Mouse (Mus musculus): Measurements from ENCODE around the gene BC049352. TPM values are rescaled to one million over a fixed set of nuclear protein-coding genes. Genes with fewer than 3 reads are reported as not detected.
A peak's percentile ranks its signal among the peaks of the same experiment; 100 is the strongest.

BC049352 gene
- polyA plus RNA-seq, 1 experiment from 2014 or later = not detected

DNA sequence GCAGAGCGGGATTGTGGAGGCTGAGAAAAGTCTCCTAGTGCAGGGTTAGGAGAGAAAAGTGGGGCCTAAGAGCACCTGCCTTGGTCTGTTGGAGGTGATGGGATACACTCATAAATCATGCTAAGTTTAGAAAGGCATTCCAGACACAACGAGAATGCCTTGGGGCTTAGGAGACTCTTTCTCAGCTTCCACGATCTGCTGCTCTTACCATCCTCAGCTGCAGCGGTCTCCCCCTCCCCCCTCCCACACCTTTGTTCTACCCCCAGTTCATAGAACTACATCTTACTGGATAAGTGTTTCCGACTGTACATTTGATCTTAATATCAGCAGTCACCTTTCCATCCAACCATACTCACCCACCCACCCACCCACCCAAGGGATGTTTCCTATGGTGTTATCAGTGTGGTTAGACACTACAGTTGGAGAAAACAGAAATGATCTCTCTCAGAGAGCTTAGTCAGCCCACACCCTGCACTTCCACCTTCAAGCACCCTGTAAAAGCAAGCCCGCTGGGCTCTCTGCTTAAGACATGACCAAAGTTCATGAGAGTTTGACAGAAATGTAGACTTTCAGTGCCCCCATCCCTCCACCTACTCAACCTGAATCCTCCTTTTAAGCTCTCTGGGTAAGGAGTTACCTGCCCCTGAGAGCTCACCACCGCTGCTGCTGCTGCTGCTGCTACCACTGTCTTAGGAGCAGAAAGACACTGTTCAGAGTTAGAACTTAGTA, 25.4 kb downstream of the BC049352 start:
- Histone ChIP-seq H3K4me2 (ENCODE audit: low read depth, low read length) (no peak overlapping the region), H3K4me1 (ENCODE audit: control insufficient read depth, insufficient read depth, low read length) (no peaks in the 10 kb centered on the region), H3K27me3 (ENCODE audit: control insufficient read depth, insufficient read depth, low read length) (no peaks in the 10 kb centered on the region), H3K9ac (replicated peaks; ENCODE audit: low read length) (no peak overlapping the region), H3K9me3 (replicated peaks; ENCODE audit: control insufficient read depth, low read length) (no peaks in the 10 kb centered on the region), H3K36me3 (replicated peaks; ENCODE audit: control insufficient read depth, insufficient read depth, low read depth, low read length) (no peaks in the 10 kb centered on the region), H3K27ac (replicated peaks; ENCODE audit: low read depth, low read length) (no peak overlapping the region), H3K4me3 (ENCODE audit: low read depth, low read length) (no peak overlapping the region)
- DNase-seq (ENCODE audit: low spot score) = no peak
- 80% methylated on average over 7 of the region's 7 CpGs for WGBS
- no peak for ATAC-seq (replicated peaks; ENCODE audit: insufficient number of reproducible peaks, low FRiP score, low TSS enrichment, low read depth)

DNA sequence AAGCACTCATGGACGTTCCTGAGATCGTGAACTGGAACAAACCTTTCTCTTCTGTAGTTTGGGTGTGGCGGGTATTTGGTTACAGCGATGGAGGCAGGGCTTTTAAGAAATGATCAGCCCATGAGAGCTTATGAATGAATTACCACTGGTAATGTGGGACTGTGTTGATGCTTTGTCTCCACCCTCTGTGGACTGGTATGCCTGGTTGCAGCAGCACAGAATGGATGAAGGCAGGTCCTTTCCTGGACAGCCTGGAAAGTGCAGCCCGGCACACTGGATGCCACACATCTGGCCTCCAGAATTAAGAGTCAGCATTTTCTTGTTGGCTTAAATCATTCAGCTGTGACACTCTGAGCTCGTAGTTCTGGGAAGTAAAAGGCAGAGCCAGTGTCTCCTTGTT, 30.2 kb downstream of the BC049352 start:
- no peak for DNase-seq (ENCODE audit: low spot score)
- 71% methylated on average over 6 of the region's 6 CpGs for WGBS

DNA sequence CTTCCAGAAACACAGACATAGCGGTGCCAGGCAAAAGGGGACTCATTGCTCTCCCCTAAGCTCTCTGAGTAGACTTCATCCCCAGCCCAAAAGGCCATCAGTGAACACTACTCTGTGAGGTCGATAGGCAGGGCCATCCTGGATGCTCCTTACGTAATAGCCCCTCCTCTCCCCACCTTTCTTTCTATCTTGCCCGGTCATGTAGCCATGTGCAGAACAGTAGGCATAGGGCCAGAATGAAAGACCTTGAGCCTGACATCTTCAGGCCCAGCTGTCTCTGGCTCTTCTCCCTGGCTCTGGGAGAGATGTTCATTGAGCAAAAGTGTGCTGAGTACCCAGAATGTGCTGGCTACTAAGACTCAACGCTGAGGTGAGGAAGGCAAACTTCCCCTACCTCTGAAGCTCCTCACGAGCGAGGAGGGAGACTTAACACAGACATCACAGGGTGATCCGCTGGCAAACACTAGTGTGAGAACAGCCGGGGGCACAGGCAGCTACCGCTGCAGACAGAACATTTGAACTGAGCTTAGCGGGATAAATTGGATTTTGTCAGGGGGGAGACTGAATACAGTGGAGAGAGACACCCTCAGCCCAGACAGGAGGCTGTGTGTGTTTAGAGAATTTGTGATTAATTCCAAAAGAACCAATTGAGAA, 33.8 kb downstream of the BC049352 start:
- Histone ChIP-seq H3K4me3 (ENCODE audit: low read depth, low read length) (no peak overlapping the region), H3K4me2 (ENCODE audit: low read depth, low read length) (no peak overlapping the region), H3K4me1 (ENCODE audit: control insufficient read depth, insufficient read depth, low read length) (no peaks in the 10 kb centered on the region), H3K9ac (replicated peaks; ENCODE audit: low read length) (no peak overlapping the region), H3K27ac (replicated peaks; ENCODE audit: low read depth, low read length) (no peak overlapping the region), H3K9me3 (replicated peaks; ENCODE audit: control insufficient read depth, low read length) (no peaks in the 10 kb centered on the region), H3K36me3 (replicated peaks; ENCODE audit: control insufficient read depth, insufficient read depth, low read depth, low read length) (no peaks in the 10 kb centered on the region), H3K27me3 (ENCODE audit: control insufficient read depth, insufficient read depth, low read length) (no peaks in the 10 kb centered on the region)
- ATAC-seq (replicated peaks; ENCODE audit: insufficient number of reproducible peaks, low FRiP score, low TSS enrichment, low read depth) (no peak), DNase-seq (ENCODE audit: low spot score) (no peak)
- WGBS = 79% methylated on average over 11 of the region's 11 CpGs

More for the DNA sequence above, 30.2 kb downstream of the BC049352 start:
- Histone ChIP-seq H3K27me3 (ENCODE audit: control insufficient read depth, insufficient read depth, low read length) (no peaks in the 10 kb centered on the region), H3K9me3 (replicated peaks; ENCODE audit: control insufficient read depth, low read length) (no peaks in the 10 kb centered on the region), H3K4me2 (ENCODE audit: low read depth, low read length) (no peak overlapping the region), H3K4me1 (ENCODE audit: control insufficient read depth, insufficient read depth, low read length) (no peaks in the 10 kb centered on the region), H3K9ac (replicated peaks; ENCODE audit: low read length) (no peak overlapping the region), H3K27ac (replicated peaks; ENCODE audit: low read depth, low read length) (no peak overlapping the region), H3K36me3 (replicated peaks; ENCODE audit: control insufficient read depth, insufficient read depth, low read depth, low read length) (no peaks in the 10 kb centered on the region), H3K4me3 (ENCODE audit: low read depth, low read length) (no peak overlapping the region)
- ATAC-seq (replicated peaks; ENCODE audit: insufficient number of reproducible peaks, low FRiP score, low TSS enrichment, low read depth) = no peak

DNA sequence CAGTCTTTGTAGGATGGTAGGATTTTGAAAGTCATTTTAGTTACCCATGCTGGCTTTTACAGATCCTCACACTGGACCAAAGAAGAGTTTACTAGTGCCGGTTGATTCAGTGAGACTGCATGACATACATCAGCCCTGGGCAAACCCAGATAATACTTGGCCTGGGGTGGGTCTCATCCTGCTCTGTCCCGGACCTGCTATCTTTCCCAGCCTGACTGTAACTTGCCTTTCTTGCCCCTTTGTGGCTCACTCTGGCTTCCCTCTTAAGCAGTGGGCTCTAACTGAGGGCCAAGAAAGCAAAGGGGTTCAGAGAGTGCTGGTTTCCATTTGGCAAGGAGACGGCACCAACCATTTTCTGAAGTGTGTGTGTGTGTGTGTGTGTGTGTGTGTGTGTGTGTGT, 37.8 kb downstream of the BC049352 start:
- DNase-seq (ENCODE audit: low spot score) (no peak), ATAC-seq (replicated peaks; ENCODE audit: insufficient number of reproducible peaks, low FRiP score, low TSS enrichment, low read depth) (no peak)
- no peak overlapping the region for H3K4me2 ChIP-seq (ENCODE audit: low read depth, low read length)
- no peak overlapping the region for H3K9ac ChIP-seq (replicated peaks; ENCODE audit: low read length)
- H3K27me3 ChIP-seq (ENCODE audit: control insufficient read depth, insufficient read depth, low read length) = no peaks in the 10 kb centered on the region
- H3K36me3 ChIP-seq (replicated peaks; ENCODE audit: control insufficient read depth, insufficient read depth, low read depth, low read length) = no peaks in the 10 kb centered on the region
- no peak overlapping the region for H3K27ac ChIP-seq (replicated peaks; ENCODE audit: low read depth, low read length)
- H3K4me1 ChIP-seq (ENCODE audit: control insufficient read depth, insufficient read depth, low read length) = no peaks in the 10 kb centered on the region
- WGBS = 80% methylated on average over 3 of the region's 3 CpGs
- H3K4me3 ChIP-seq (ENCODE audit: low read depth, low read length) = no peak overlapping the region
- H3K9me3 ChIP-seq (replicated peaks; ENCODE audit: control insufficient read depth, low read length) = no peaks in the 10 kb centered on the region

DNA sequence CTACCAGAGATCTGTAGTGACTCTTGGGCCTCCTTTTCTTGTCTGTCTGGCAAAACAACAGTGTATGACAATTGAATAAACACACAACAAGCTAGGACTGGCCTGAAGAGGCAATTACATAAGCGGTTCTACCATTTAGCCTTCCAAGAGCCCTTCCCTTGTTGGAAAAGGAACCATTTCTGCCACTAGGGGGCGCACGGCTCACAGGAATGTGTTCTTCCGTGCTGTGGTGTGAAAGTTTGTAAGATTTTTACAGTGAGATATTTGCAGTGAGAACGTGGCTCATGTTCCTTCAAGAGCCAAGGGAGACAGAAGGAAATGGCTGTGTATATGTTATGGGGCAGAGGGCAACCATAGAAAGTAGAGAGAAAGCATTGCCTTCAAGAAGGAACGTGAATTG, 39.8 kb downstream of the BC049352 start:
- H3K4me1 ChIP-seq (ENCODE audit: control insufficient read depth, insufficient read depth, low read length) = no peaks in the 10 kb centered on the region
- peak; percentile 94 for DNase-seq (ENCODE audit: low spot score)
- H3K9ac ChIP-seq (replicated peaks; ENCODE audit: low read length) = no peak overlapping the region
- no peak overlapping the region for H3K4me3 ChIP-seq (ENCODE audit: low read depth, low read length)
- ATAC-seq (replicated peaks; ENCODE audit: insufficient number of reproducible peaks, low FRiP score, low TSS enrichment, low read depth) = no peak
- no peaks in the 10 kb centered on the region for H3K9me3 ChIP-seq (replicated peaks; ENCODE audit: control insufficient read depth, low read length)
- no peak overlapping the region for H3K27ac ChIP-seq (replicated peaks; ENCODE audit: low read depth, low read length)
- 16% methylated on average over 6 of the region's 6 CpGs for WGBS
- H3K4me2 ChIP-seq (ENCODE audit: low read depth, low read length) = no peak overlapping the region
- H3K27me3 ChIP-seq (ENCODE audit: control insufficient read depth, insufficient read depth, low read length) = no peaks in the 10 kb centered on the region
- no peaks in the 10 kb centered on the region for H3K36me3 ChIP-seq (replicated peaks; ENCODE audit: control insufficient read depth, insufficient read depth, low read depth, low read length)

DNA sequence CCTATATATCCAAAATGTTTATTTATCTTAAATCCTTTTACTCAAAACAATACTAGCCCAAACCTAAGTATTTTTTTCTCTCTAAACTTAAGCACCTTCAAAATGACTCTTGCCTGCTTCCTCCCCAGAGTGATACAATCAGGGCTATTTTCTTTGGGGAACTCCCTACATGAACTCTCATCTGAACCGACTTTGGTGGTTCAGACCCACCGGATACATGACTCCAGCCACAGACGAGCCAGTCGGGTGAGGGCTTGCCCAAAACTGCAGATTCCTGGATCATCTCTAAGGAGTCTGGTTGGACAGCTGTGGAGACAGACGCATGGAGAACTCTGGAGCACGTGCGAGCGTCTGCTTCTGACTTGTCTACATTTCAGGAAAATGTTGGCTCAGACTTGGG, 47.6 kb downstream of the BC049352 start:
- Histone ChIP-seq H3K4me2 (ENCODE audit: low read depth, low read length) (no peak overlapping the region), H3K36me3 (replicated peaks; ENCODE audit: control insufficient read depth, insufficient read depth, low read depth, low read length) (no peaks in the 10 kb centered on the region), H3K4me3 (ENCODE audit: low read depth, low read length) (no peak overlapping the region), H3K9ac (replicated peaks; ENCODE audit: low read length) (no peak overlapping the region), H3K9me3 (replicated peaks; ENCODE audit: control insufficient read depth, low read length) (no peaks in the 10 kb centered on the region), H3K27ac (replicated peaks; ENCODE audit: low read depth, low read length) (no peak overlapping the region), H3K27me3 (ENCODE audit: control insufficient read depth, insufficient read depth, low read length) (no peaks in the 10 kb centered on the region), H3K4me1 (ENCODE audit: control insufficient read depth, insufficient read depth, low read length) (no peaks in the 10 kb centered on the region)
- DNase-seq (ENCODE audit: low spot score) (no peak), ATAC-seq (replicated peaks; ENCODE audit: insufficient number of reproducible peaks, low FRiP score, low TSS enrichment, low read depth) (no peak)
- WGBS = 76% methylated on average over 8 of the region's 8 CpGs

DNA sequence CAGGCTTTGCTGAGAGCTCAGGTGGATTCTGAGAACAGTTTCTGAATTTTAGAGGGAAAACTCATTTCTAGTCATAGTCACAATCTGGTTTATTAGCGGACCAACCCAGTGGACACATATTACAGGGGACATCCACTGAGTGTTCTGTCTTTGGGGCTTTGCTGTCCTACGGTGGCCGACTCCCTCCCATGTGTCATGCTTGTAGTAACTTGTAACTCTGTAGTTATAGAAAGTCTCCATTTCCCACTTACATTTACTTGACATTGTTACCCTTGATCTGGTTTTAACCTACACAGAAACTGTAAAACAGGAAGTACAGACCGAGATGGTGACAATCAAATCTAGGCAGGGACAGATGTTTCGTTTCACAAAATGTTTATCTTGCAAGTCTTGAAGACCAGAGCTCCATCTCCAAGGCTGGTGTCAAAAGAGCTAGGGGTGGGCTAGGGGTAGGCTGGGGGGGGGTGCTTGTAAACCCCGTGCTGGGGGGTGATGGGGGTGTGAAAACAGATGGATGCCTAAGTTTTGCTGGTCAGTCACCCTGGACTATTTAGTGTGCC, 53.9 kb downstream of the BC049352 start:
- Histone ChIP-seq H3K4me3 (ENCODE audit: low read depth, low read length) (no peak overlapping the region), H3K4me1 (ENCODE audit: control insufficient read depth, insufficient read depth, low read length) (no peaks in the 10 kb centered on the region), H3K27ac (replicated peaks; ENCODE audit: low read depth, low read length) (no peak overlapping the region), H3K4me2 (ENCODE audit: low read depth, low read length) (no peak overlapping the region), H3K9ac (replicated peaks; ENCODE audit: low read length) (no peak overlapping the region), H3K36me3 (replicated peaks; ENCODE audit: control insufficient read depth, insufficient read depth, low read depth, low read length) (no peaks in the 10 kb centered on the region), H3K9me3 (replicated peaks; ENCODE audit: control insufficient read depth, low read length) (no peaks in the 10 kb centered on the region), H3K27me3 (ENCODE audit: control insufficient read depth, insufficient read depth, low read length) (no peaks in the 10 kb centered on the region)
- WGBS = 68% methylated on average over 6 of the region's 6 CpGs
- ATAC-seq (replicated peaks; ENCODE audit: insufficient number of reproducible peaks, low FRiP score, low TSS enrichment, low read depth) (no peak), DNase-seq (ENCODE audit: low spot score) (no peak)

DNA sequence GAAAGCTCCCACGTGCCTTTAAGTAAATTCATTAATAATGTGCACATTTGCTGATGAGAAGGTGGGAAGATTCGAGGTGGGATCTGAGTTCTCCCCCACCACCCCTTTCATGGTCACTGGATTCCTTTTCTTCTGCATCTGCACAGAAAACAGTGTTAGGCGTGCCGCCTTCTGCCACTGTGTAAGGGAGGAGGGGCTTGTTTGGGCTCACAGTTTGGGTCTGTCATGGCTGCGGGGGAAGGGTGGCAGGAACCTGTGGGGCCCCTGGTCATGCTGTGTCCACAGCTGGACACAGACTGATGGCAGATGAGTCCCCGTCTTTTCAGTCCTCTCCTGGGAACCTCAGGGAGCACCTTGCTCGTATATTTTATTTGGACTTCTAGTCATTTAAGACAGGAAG, 54.9 kb downstream of the BC049352 start:
- no peak overlapping the region for H3K27ac ChIP-seq (replicated peaks; ENCODE audit: low read depth, low read length)
- H3K9ac ChIP-seq (replicated peaks; ENCODE audit: low read length) = no peak overlapping the region
- H3K4me3 ChIP-seq (ENCODE audit: low read depth, low read length) = no peak overlapping the region
- H3K4me1 ChIP-seq (ENCODE audit: control insufficient read depth, insufficient read depth, low read length) = no peaks in the 10 kb centered on the region
- H3K27me3 ChIP-seq (ENCODE audit: control insufficient read depth, insufficient read depth, low read length) = no peaks in the 10 kb centered on the region
- DNase-seq (ENCODE audit: low spot score) (no peak), ATAC-seq (replicated peaks; ENCODE audit: insufficient number of reproducible peaks, low FRiP score, low TSS enrichment, low read depth) (no peak)
- no peaks in the 10 kb centered on the region for H3K36me3 ChIP-seq (replicated peaks; ENCODE audit: control insufficient read depth, insufficient read depth, low read depth, low read length)
- WGBS = 48% methylated on average over 7 of the region's 7 CpGs
- H3K4me2 ChIP-seq (ENCODE audit: low read depth, low read length) = no peak overlapping the region
- no peaks in the 10 kb centered on the region for H3K9me3 ChIP-seq (replicated peaks; ENCODE audit: control insufficient read depth, low read length)
